Mouse (Mus musculus): ENCODE results near the gene Bglap. TPM values are rescaled to one million over a fixed set of nuclear protein-coding genes. Genes with fewer than 3 reads are reported as not detected.

The Bglap gene
- polyA plus RNA-seq, 1 experiment = 1.6 TPM

GRCm38 (mm10) chr3:88361096-88361495 is 23.2 kb downstream of the Bglap start:
- H3K36me3 ChIP-seq (ENCODE audit: control insufficient read depth, insufficient read depth) = peaks cover 62% of the 10 kb centered on the region
- H3K27me3 ChIP-seq (ENCODE audit: control insufficient read depth, insufficient read depth, insufficient read length) = no peaks in the 10 kb centered on the region
- H3ac ChIP-seq (ENCODE audit: control insufficient read depth, insufficient read length, low read depth) = no peak overlapping the region

GRCm38 (mm10) chr3:88359989-88360388 is 24.3 kb downstream of the Bglap start:
- H3ac ChIP-seq (ENCODE audit: control insufficient read depth, insufficient read length, low read depth) = no peak overlapping the region
- H3K4me3 ChIP-seq (ENCODE audit: insufficient read depth, poor library complexity, severe bottlenecking) = no peak overlapping the region
- TF ChIP-seq CEBPB (IDR thresholded peaks at IDR 0.05; ENCODE audit: low read depth) = no peak
- TF ChIP-seq MAX (IDR thresholded peaks at IDR 0.05) = no peak
- TF ChIP-seq CTCF (IDR thresholded peaks at IDR 0.05; ENCODE audit: control insufficient read depth, insufficient read depth, insufficient read length) = no peak
- TF ChIP-seq MYOD1 (IDR thresholded peaks at IDR 0.05; ENCODE audit: control insufficient read depth, insufficient read length, low read depth) = no peak
- no peak for TF ChIP-seq MYOG (IDR thresholded peaks at IDR 0.05; ENCODE audit: control insufficient read depth, extremely low read depth, insufficient read length)
- no peak for TF ChIP-seq USF1 (IDR thresholded peaks at IDR 0.05; ENCODE audit: low read depth)
- no peak for TF ChIP-seq FOSL1 (IDR thresholded peaks at IDR 0.05; ENCODE audit: insufficient read depth, low read length, poor library complexity, severe bottlenecking)
- H3K27me3 ChIP-seq (ENCODE audit: control insufficient read depth, insufficient read depth, insufficient read length) = no peaks in the 10 kb centered on the region
- H3K79me2 ChIP-seq (ENCODE audit: control insufficient read depth, insufficient read depth) = no peaks in the 10 kb centered on the region
- no peaks in the 10 kb centered on the region for H3K79me3 ChIP-seq (ENCODE audit: low read depth)
- peaks cover 73% of the 10 kb centered on the region for H3K36me3 ChIP-seq (ENCODE audit: control insufficient read depth, insufficient read depth)

More at GRCm38 (mm10) chr3:88361096-88361495, 23.2 kb downstream of the Bglap start:
- no peaks in the 10 kb centered on the region for H3K79me3 ChIP-seq (ENCODE audit: low read depth)
- H3K4me3 ChIP-seq (ENCODE audit: insufficient read depth, poor library complexity, severe bottlenecking) = no peak overlapping the region
- no peaks in the 10 kb centered on the region for H3K79me2 ChIP-seq (ENCODE audit: control insufficient read depth, insufficient read depth)
- no peak for TF ChIP-seq USF1 (IDR thresholded peaks at IDR 0.05; ENCODE audit: low read depth)
- no peak for TF ChIP-seq MYOG (IDR thresholded peaks at IDR 0.05; ENCODE audit: control insufficient read depth, extremely low read depth, insufficient read length)
- TF ChIP-seq MYOD1 (IDR thresholded peaks at IDR 0.05; ENCODE audit: control insufficient read depth, insufficient read length, low read depth) = no peak
- TF ChIP-seq FOSL1 (IDR thresholded peaks at IDR 0.05; ENCODE audit: insufficient read depth, low read length, poor library complexity, severe bottlenecking) = no peak
- no peak for TF ChIP-seq CTCF (IDR thresholded peaks at IDR 0.05; ENCODE audit: control insufficient read depth, insufficient read depth, insufficient read length)
- no peak for TF ChIP-seq MAX (IDR thresholded peaks at IDR 0.05)
- TF ChIP-seq CEBPB (IDR thresholded peaks at IDR 0.05; ENCODE audit: low read depth) = no peak

GRCm38 (mm10) chr3:88359584-88359983 is 24.7 kb downstream of the Bglap start:
- Histone ChIP-seq H3K36me3 (ENCODE audit: control insufficient read depth, insufficient read depth) (peaks cover 77% of the 10 kb centered on the region), H3K79me2 (ENCODE audit: control insufficient read depth, insufficient read depth) (no peaks in the 10 kb centered on the region), H3ac (ENCODE audit: control insufficient read depth, insufficient read length, low read depth) (no peak overlapping the region), H3K27me3 (ENCODE audit: control insufficient read depth, insufficient read depth, insufficient read length) (no peaks in the 10 kb centered on the region), H3K4me3 (ENCODE audit: insufficient read depth, poor library complexity, severe bottlenecking) (no peak overlapping the region), H3K79me3 (ENCODE audit: low read depth) (no peaks in the 10 kb centered on the region)
- no peak for TF ChIP-seq FOSL1 (IDR thresholded peaks at IDR 0.05; ENCODE audit: insufficient read depth, low read length, poor library complexity, severe bottlenecking)
- no peak for TF ChIP-seq CTCF (IDR thresholded peaks at IDR 0.05; ENCODE audit: control insufficient read depth, insufficient read depth, insufficient read length)
- no peak for TF ChIP-seq USF1 (IDR thresholded peaks at IDR 0.05; ENCODE audit: low read depth)
- TF ChIP-seq MAX (IDR thresholded peaks at IDR 0.05) = no peak
- no peak for TF ChIP-seq CEBPB (IDR thresholded peaks at IDR 0.05; ENCODE audit: low read depth)
- no peak for TF ChIP-seq MYOD1 (IDR thresholded peaks at IDR 0.05; ENCODE audit: control insufficient read depth, insufficient read length, low read depth)
- no peak for TF ChIP-seq MYOG (IDR thresholded peaks at IDR 0.05; ENCODE audit: control insufficient read depth, extremely low read depth, insufficient read length)

GRCm38 (mm10) chr3:88354396-88355165 is 29.7 kb downstream of the Bglap start:
- Histone ChIP-seq H3K79me3 (ENCODE audit: low read depth) (no peaks in the 10 kb centered on the region), H3K27me3 (ENCODE audit: control insufficient read depth, insufficient read depth, insufficient read length) (no peaks in the 10 kb centered on the region), H3ac (ENCODE audit: control insufficient read depth, insufficient read length, low read depth) (no peak overlapping the region), H3K36me3 (ENCODE audit: control insufficient read depth, insufficient read depth) (peaks cover 94% of the 10 kb centered on the region), H3K79me2 (ENCODE audit: control insufficient read depth, insufficient read depth) (no peaks in the 10 kb centered on the region), H3K4me3 (ENCODE audit: insufficient read depth, poor library complexity, severe bottlenecking) (no peak overlapping the region)
- TF ChIP-seq MYOD1 (IDR thresholded peaks at IDR 0.05; ENCODE audit: control insufficient read depth, insufficient read length, low read depth) (no peak), FOSL1 (IDR thresholded peaks at IDR 0.05; ENCODE audit: insufficient read depth, low read length, poor library complexity, severe bottlenecking) (no peak), CTCF (IDR thresholded peaks at IDR 0.05; ENCODE audit: control insufficient read depth, insufficient read depth, insufficient read length) (no peak), CEBPB (IDR thresholded peaks at IDR 0.05; ENCODE audit: low read depth) (no peak), USF1 (IDR thresholded peaks at IDR 0.05; ENCODE audit: low read depth) (no peak), MAX (IDR thresholded peaks at IDR 0.05) (no peak), MYOG (IDR thresholded peaks at IDR 0.05; ENCODE audit: control insufficient read depth, extremely low read depth, insufficient read length) (no peak)

- H3K4me3 ChIP-seq (ENCODE audit: insufficient read depth, poor library complexity, severe bottlenecking) = no peak overlapping the region
- TF ChIP-seq MAX (IDR thresholded peaks at IDR 0.05) (no peak), MYOG (IDR thresholded peaks at IDR 0.05; ENCODE audit: control insufficient read depth, extremely low read depth, insufficient read length) (no peak), FOSL1 (IDR thresholded peaks at IDR 0.05; ENCODE audit: insufficient read depth, low read length, poor library complexity, severe bottlenecking) (no peak), MYOD1 (IDR thresholded peaks at IDR 0.05; ENCODE audit: control insufficient read depth, insufficient read length, low read depth) (no peak), CTCF (IDR thresholded peaks at IDR 0.05; ENCODE audit: control insufficient read depth, insufficient read depth, insufficient read length) (no peak)
- H3K79me2 ChIP-seq (ENCODE audit: control insufficient read depth, insufficient read depth) = no peaks in the 10 kb centered on the region
- no peak overlapping the region for H3ac ChIP-seq (ENCODE audit: control insufficient read depth, insufficient read length, low read depth)
- H3K79me3 ChIP-seq (ENCODE audit: low read depth) = no peaks in the 10 kb centered on the region
- H3K27me3 ChIP-seq (ENCODE audit: control insufficient read depth, insufficient read depth, insufficient read length) = no peaks in the 10 kb centered on the region
- H3K36me3 ChIP-seq (ENCODE audit: control insufficient read depth, insufficient read depth) = peaks cover 95% of the 10 kb centered on the region
Observed at GRCm38 (mm10) chr3:88352907-88353306, 31.4 kb downstream of the Bglap start.

All from C2C12 (cell line).